Mouse (Mus musculus) lung, adult 18-20 months (tissue): Measurements from ENCODE around the gene Hnf4a.

ENCODE experiments used
- DNase-seq, 2 experiments: peaks; one replicate each; pipeline ENCODE4 v3.0.0; 2022; ENCODE audit warnings: mixed read lengths in 2 of 2

Gene Hnf4a

GRCm38 (mm10) chr2:163554425-163554982 lies 47.9 kb downstream of the Hnf4a start:
- DNase-seq, result no peak

GRCm38 (mm10) chr2:163554996-163555395 lies 48.4 kb downstream of the Hnf4a start:
- no peak for DNase-seq

- no peak for DNase-seq
Observed at GRCm38 (mm10) chr2:163555417-163555816, 48.8 kb downstream of the Hnf4a start.

DNA sequence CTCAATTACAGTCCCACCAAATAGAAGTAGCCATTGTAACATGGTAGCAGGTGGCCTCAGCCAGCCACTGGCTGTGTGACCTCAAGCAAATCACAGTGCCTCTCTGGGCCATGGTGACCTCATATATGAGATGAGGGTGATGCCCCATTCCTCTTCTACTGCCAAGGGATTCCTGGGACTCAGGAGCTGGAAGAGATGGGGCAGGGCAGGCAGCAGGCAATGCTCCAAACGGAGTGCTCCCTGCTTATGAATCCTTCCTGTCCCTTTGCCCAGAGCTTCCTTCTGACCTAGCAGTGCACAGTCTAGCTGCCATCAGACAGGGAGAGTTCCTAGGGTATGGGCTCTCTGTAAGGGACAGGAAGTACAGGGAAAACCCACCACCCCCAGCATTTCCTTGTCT lies 51.9 kb downstream of the Hnf4a start:
- DNase-seq, result no peak

GRCm38 (mm10) chr2:163559236-163559635 lies 52.6 kb downstream of the Hnf4a start:
- no peak for DNase-seq

GRCm38 (mm10) chr2:163560247-163560646 lies 53.6 kb downstream of the Hnf4a start:
- DNase-seq, result no peak

- DNase-seq, result no peak
Observed at GRCm38 (mm10) chr2:163561258-163561948, 54.8 kb downstream of the Hnf4a start.

DNA sequence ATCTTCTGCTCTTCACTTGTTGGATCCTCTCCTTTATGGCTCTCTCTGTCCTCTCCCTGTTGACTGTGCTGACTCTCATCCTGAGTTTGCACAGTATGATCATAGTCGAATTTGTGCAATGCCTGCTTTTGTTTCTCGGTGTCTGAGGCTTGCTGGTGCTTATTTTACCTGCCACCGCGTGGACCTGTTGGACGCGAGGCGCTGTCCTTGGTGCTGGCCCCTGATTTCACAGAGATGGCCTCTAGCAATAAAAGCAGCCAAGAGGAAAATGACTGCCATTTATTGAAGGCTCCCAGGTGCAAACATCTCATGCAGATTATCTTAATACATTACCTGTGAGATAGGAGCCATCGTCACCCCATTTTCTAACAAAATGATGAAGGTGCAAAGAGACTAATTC lies 58.0 kb downstream of the Hnf4a start:
- DNase-seq, result no peak

- peak in 1 of 2 experiments; percentile 33 for DNase-seq
Observed at GRCm38 (mm10) chr2:163574321-163574720, 67.7 kb downstream of the Hnf4a start.

GRCm38 (mm10) chr2:163575248-163575647 lies 68.6 kb downstream of the Hnf4a start:
- peak in 1 of 2 experiments; percentile 10 for DNase-seq

- DNase-seq, result no peak
Observed at GRCm38 (mm10) chr2:163577986-163578385, 71.4 kb downstream of the Hnf4a start.

- peak; percentile 62 to 69 for DNase-seq
Observed at GRCm38 (mm10) chr2:163580069-163580945, 73.7 kb downstream of the Hnf4a start.

DNA sequence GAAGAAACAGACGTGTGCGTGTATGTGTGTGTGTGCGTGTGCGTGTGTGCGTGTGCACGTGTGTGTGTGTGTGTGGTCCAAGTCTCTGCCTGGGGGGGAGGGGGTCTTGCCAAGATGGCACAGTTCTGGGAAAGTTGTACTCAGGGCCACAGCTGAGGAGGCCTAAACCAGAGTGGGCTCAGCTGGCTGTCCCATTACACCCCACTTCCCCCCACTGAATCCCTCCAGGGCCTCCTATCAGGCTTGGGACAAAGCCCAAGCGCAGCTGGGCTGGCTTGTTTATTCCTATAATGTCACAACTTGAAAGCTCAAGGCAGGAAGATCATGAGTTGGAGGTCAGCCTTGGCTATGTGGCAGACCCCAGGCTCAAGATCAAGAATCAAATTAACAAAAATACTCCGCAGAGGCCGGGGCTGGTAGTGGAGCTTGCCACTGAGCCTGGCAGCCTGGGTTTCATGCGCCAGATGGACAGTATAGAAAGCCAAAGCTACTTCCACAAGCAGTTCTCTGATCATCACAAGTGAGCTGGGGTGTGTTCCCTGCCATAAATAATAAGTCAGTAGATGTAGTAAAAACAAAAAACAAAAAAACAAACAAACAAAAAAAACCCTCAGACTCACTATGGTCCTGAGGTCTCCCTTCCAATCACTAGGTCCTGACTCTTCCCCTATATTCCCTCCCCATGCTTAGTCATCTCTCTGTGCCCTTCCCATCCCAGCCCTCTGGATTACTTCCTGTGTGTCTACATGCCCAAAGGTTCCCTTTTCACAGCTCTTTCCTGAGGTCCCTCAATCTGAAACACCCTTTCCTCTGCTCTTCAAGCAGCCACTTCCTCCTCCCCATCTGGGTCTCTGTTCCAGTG lies 76.8 kb downstream of the Hnf4a start:
- no peak for DNase-seq

GRCm38 (mm10) chr2:163584088-163584426 lies 77.4 kb downstream of the Hnf4a start:
- no peak for DNase-seq

DNA sequence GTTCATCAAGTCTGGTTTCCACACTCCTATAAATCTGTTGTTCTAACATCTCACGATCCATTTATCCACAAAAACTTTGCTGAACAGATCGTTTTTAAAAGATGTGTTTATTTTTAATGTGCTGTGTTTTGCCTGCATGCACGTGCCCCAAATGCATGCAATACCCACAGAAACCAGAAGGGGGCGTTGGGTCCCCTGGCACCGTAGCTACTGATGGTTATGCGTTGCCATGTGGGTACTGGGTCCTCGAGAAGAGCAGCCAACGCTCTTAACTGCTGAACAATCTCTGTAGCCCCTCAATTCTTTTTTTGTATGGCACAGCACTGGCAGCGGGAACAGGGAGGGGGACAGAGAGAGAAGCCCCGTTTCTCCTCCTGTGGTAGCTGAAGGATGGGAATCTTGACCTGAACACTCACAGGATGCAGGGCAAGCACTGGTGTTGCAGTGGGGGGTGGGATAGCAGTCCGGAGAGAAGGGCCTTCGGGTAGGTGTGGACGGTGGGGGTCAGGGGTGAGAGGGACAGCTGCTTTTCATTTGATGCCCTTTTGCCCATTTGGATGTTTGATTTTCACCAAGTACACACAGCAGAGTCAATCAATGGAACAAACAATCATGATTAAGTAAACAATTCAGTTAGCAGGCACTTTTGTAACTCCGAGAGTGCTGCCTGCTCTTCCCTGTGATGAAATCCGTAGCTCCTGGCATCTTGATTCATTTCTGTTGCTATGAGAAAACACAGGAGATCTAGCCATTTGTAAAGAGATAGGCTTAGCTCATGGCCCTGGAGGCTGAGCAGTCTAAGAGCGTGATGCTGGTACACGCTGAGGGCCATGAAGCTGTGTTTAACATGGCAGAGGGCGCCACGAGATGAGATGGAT lies 80.0 kb downstream of the Hnf4a start:
- peak in 1 of 2 experiments; percentile 56 for DNase-seq

GRCm38 (mm10) chr2:163587506-163587905 lies 80.9 kb downstream of the Hnf4a start:
- no peak for DNase-seq

DNA sequence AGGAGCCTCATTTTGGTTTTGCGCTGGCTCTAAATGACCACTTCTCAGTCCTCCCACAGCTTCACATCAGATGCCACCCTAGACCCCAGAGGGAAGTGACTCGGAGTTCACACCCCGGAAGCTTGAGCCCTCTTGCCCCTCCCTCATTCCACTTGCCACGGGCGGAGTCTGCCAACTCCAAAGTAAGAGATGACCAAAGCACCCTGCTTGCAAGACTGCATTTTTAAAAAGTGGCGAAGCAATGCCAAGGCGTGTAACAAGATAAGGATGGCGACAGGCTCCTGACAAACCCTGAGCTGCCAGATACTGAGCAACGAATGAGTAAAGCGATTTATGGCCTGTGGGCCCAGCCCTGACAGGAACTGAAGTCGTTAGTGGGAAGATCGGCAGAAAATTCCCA lies 83.6 kb downstream of the Hnf4a start:
- DNase-seq, result no peak

DNA sequence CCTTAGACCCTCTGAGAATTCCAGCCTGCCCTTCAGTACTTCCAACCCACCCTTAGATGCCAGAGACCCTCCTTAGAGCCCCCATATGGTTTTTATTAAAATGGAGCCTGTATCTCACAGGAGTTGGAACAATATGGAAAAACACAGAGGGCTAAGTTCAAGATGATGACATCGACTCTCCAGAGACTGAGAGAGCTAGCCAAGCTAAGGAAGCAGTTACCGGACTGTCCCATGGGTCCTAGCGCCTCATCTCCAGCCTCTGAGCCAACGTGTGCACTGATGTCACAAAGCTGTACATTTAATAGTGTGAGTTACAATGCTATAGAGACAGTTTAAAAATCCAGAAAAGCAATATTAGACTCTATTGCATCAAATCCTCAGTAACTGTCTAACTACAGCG lies 84.4 kb downstream of the Hnf4a start:
- no peak for DNase-seq

- DNase-seq, result peak in 1 of 2 experiments; percentile 28
Observed at GRCm38 (mm10) chr2:163592084-163592483, 85.5 kb downstream of the Hnf4a start.

DNA sequence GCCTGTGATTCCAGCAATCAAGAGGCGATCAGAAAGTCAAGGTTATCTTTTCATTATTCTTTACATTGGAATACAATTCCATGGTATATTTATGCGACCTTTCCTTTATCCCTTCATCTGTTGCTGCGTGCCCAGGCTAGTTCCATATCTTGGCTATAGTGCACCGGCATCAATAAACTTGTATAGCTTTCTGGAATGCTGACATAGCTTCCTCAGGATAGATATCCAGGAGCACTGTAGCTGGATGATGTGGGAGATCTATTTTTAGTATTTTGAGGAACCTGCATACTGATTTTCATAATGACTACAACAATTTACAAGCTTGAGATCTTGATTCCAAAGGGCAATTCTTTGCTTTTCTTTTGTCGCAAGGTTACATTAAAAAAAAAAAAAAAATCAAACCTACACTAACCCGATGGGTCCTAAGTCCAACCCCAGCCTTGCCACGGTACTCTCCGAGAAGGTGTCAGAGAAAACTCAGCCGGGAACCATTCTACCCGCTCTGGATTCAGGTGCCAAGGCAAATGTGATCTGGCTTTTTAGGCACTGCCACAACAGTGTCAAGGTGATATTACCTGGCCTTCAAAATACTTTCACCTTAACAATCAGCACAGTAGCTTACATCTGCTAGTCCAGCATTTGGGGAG lies 87.2 kb downstream of the Hnf4a start:
- DNase-seq, result no peak

DNA sequence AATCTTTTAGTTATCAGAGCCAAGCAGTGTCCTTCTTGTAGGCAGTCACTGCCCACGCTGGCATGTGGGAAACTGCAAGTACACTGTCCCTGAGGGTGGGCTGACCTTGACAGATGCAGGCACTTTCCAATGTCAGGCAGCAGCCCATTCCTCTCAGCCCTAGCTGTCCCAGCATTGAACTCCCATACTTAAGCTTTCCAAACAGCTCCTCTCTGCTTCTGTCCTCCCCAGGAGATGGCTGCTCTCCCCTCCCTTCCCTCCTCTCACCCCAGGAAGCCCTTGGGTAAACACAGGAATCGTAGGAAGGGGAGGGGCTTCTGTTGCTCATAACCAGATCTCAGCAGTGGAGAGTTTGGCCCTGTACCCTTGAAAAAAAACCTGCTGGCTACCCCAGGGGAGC lies 88.5 kb downstream of the Hnf4a start:
- peak; percentile 66 to 78 for DNase-seq
